Mouse (Mus musculus): ENCODE data around the gene Oas1c. TPM values are rescaled to one million over a fixed set of nuclear protein-coding genes. Genes with fewer than 3 reads are reported as not detected.

The Oas1c gene
- polyA plus RNA-seq, 1 experiment from 2014 or later, result 0.26 TPM

DNA sequence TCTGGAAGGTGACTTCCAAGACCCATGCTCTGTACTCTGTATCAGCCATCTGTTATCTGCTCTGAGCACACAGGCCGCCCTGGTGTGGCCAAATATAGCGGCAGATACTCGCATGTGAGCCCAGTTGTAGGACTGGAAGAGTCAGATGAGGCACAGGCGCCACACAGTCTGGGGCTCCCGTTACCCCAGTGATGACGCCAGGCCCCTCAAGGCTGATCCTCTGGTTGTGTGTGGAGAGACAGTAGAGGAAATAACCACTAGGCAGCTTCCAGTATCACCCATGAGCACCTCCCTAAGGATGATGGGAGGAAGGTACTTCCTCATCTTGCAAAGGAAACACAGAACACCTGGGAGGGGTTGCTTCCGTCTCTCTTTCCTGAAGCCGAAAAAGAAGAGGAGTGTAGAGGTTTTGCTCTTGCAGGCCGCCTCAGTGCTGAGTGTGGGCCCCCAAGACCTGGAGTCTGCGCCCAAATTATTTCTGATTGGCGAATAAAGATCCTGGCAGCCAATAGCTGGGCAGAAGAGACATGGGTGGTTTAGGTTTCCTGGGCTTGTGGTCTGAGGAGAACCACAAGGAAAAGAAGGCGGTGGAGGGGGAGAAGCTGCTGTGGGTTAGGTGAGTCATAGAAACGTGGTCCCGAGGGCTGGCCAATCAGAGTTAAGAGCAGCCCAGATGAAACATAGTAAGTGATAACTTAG, 36.9 kb downstream of the Oas1c start:
- no peak overlapping the region for H3K4me3 ChIP-seq (ENCODE audit: low read depth, low read length)
- no peaks in the 10 kb centered on the region for H3K9me3 ChIP-seq (ENCODE audit: control insufficient read depth, low read length)
- no peak overlapping the region for H3K27ac ChIP-seq (ENCODE audit: low read depth, low read length)
- no peaks in the 10 kb centered on the region for H3K27me3 ChIP-seq (ENCODE audit: control insufficient read depth, insufficient read depth, low read length)
- H3K4me2 ChIP-seq (replicated peaks; ENCODE audit: low read depth, low read length), result no peak overlapping the region
- H3K9ac ChIP-seq (ENCODE audit: low read depth, low read length), result no peak overlapping the region
- ATAC-seq (ENCODE audit: low FRiP score) (no peak), DNase-seq (ENCODE audit: low spot score) (no peak)
- 82% methylated on average over 14 of the region's 14 CpGs for WGBS
- no peaks in the 10 kb centered on the region for H3K36me3 ChIP-seq (ENCODE audit: control insufficient read depth, insufficient read depth, low read length)
- no peaks in the 10 kb centered on the region for H3K4me1 ChIP-seq (replicated peaks; ENCODE audit: control insufficient read depth, insufficient read depth, low read length)

DNA sequence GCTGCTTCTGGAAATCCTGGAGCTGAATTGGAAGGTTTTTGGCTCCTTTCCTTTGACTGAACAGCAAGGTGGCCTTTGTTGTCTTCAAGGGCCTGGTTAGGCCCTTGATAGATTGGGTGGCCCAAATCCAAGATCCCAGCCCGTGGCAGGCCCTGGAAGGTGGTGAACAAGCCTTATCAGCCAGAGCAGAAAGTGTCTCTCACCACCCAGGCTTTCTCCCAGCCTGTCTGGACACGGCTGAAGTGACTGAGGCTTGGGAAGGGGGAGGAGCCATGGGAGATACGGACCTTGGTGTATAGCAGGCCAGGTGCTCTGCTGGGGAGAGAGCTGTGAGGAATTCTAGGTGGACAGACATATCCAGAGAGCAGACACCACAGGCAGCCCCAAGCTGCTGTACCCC, 42.9 kb downstream of the Oas1c start:
- H3K4me3 ChIP-seq (ENCODE audit: low read depth, low read length), result no peak overlapping the region
- H3K9me3 ChIP-seq (ENCODE audit: control insufficient read depth, low read length), result no peaks in the 10 kb centered on the region
- no peak overlapping the region for H3K27ac ChIP-seq (ENCODE audit: low read depth, low read length)
- ATAC-seq (ENCODE audit: low FRiP score), result no peak
- no peak overlapping the region for H3K4me2 ChIP-seq (replicated peaks; ENCODE audit: low read depth, low read length)
- no peaks in the 10 kb centered on the region for H3K27me3 ChIP-seq (ENCODE audit: control insufficient read depth, insufficient read depth, low read length)
- DNase-seq (ENCODE audit: low spot score), result no peak
- H3K36me3 ChIP-seq (ENCODE audit: control insufficient read depth, insufficient read depth, low read length), result no peaks in the 10 kb centered on the region
- H3K9ac ChIP-seq (ENCODE audit: low read depth, low read length), result no peak overlapping the region
- WGBS, result 75% methylated on average over 3 of the region's 3 CpGs
- no peaks in the 10 kb centered on the region for H3K4me1 ChIP-seq (replicated peaks; ENCODE audit: control insufficient read depth, insufficient read depth, low read length)

DNA sequence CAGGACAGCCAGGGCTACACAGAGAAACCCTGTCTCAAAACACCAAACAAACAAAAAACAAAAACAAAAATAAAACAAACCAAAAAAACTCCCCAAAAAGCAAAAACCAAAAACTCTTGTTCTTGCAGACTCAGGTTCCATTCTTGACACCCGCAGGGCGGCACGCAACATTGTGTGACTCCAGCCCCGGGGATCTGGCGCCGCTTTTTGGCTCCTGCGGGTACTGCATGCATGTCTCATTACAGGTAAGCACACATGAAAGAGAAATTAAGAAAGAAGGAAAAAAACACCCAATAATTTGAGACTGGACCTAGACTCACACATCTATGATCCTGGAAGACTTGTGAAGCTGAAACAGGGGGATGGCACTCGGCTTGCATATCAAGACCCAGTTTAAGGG, 47.3 kb downstream of the Oas1c start:
- no peak for ATAC-seq (ENCODE audit: low FRiP score)
- Histone ChIP-seq H3K36me3 (ENCODE audit: control insufficient read depth, insufficient read depth, low read length) (no peaks in the 10 kb centered on the region), H3K4me1 (replicated peaks; ENCODE audit: control insufficient read depth, insufficient read depth, low read length) (no peaks in the 10 kb centered on the region), H3K27me3 (ENCODE audit: control insufficient read depth, insufficient read depth, low read length) (no peaks in the 10 kb centered on the region), H3K4me3 (ENCODE audit: low read depth, low read length) (no peak overlapping the region), H3K9ac (ENCODE audit: low read depth, low read length) (no peak overlapping the region), H3K27ac (ENCODE audit: low read depth, low read length) (no peak overlapping the region), H3K4me2 (replicated peaks; ENCODE audit: low read depth, low read length) (no peak overlapping the region), H3K9me3 (ENCODE audit: control insufficient read depth, low read length) (no peaks in the 10 kb centered on the region)
- 70% methylated on average over 8 of the region's 8 CpGs for WGBS
- no peak for DNase-seq (ENCODE audit: low spot score)

DNA sequence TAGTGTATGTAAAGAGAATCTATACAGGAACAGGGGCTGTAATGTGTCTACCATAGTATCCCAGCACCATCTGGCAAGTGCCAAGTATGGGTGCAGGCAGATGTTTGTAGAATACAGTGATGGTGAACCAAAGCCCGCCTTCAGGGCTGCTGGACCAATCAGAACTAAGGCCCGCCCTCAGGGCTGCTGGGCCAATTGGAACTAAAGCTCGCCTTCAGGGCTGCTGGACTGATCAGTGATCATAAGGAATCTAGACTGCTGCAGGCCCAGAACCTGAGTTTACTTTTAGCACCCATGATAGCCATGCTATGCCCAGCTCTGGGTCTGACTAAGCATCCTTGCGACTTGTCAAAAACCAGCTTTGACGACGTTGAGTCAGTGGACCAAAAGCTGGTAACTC, 50.4 kb downstream of the Oas1c start:
- no peaks in the 10 kb centered on the region for H3K4me1 ChIP-seq (replicated peaks; ENCODE audit: control insufficient read depth, insufficient read depth, low read length)
- DNase-seq (ENCODE audit: low spot score) (peak; percentile 49), ATAC-seq (ENCODE audit: low FRiP score) (no peak)
- no peak overlapping the region for H3K4me3 ChIP-seq (ENCODE audit: low read depth, low read length)
- H3K27me3 ChIP-seq (ENCODE audit: control insufficient read depth, insufficient read depth, low read length), result no peaks in the 10 kb centered on the region
- H3K9ac ChIP-seq (ENCODE audit: low read depth, low read length), result no peak overlapping the region
- no peak overlapping the region for H3K27ac ChIP-seq (ENCODE audit: low read depth, low read length)
- H3K9me3 ChIP-seq (ENCODE audit: control insufficient read depth, low read length), result no peaks in the 10 kb centered on the region
- H3K36me3 ChIP-seq (ENCODE audit: control insufficient read depth, insufficient read depth, low read length), result no peaks in the 10 kb centered on the region
- no peak overlapping the region for H3K4me2 ChIP-seq (replicated peaks; ENCODE audit: low read depth, low read length)
- 25% methylated on average over 6 of the region's 6 CpGs for WGBS

DNA sequence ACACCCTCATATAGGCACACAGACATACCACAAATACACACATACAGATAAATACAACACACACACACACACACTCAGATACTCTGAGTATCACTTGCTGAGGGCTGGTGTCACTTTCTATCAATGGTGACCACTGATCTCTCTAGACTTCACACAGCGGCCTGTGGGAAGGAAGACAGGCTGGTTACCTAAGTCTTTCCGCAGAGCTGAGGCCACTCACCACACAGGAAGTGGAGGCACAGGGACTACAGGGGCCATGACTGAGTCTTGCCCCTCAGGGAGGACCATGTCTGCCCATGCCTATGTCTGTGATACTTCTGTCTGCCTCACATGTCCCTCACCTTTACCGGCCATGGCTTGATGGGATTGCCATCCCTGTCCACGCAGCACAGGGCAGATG, 58.1 kb downstream of the Oas1c start:
- Histone ChIP-seq H3K4me3 (ENCODE audit: low read depth, low read length) (no peak overlapping the region), H3K9me3 (ENCODE audit: control insufficient read depth, low read length) (no peaks in the 10 kb centered on the region), H3K4me1 (replicated peaks; ENCODE audit: control insufficient read depth, insufficient read depth, low read length) (no peaks in the 10 kb centered on the region), H3K36me3 (ENCODE audit: control insufficient read depth, insufficient read depth, low read length) (no peaks in the 10 kb centered on the region), H3K4me2 (replicated peaks; ENCODE audit: low read depth, low read length) (no peak overlapping the region), H3K9ac (ENCODE audit: low read depth, low read length) (no peak overlapping the region), H3K27me3 (ENCODE audit: control insufficient read depth, insufficient read depth, low read length) (no peaks in the 10 kb centered on the region), H3K27ac (ENCODE audit: low read depth, low read length) (no peak overlapping the region)
- no peak for ATAC-seq (ENCODE audit: low FRiP score)
- no peak for DNase-seq (ENCODE audit: low spot score)
- WGBS, result 93% methylated on average over 4 of the region's 4 CpGs

DNA sequence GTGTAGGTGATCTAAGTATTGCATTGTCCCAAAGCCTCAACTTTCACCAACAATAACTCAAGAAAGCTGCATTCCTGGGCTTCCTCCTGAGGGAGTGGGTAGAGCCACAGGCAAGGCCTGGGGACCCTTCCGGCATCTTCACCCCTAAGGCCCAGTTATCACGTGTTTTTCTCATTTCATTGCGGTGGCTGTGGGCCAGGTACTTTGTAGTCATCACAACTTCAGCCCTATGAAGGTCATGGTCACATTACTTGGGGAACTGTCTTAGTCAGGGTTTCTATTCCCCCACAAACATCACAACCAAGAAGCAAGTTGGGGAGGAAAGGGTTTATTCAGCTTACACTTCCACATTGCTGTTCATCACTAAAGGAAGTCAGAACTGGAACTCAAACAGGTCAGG, 59.5 kb downstream of the Oas1c start:
- Histone ChIP-seq H3K27ac (ENCODE audit: low read depth, low read length) (no peak overlapping the region), H3K4me1 (replicated peaks; ENCODE audit: control insufficient read depth, insufficient read depth, low read length) (no peaks in the 10 kb centered on the region), H3K9me3 (ENCODE audit: control insufficient read depth, low read length) (no peaks in the 10 kb centered on the region), H3K36me3 (ENCODE audit: control insufficient read depth, insufficient read depth, low read length) (no peaks in the 10 kb centered on the region), H3K4me2 (replicated peaks; ENCODE audit: low read depth, low read length) (no peak overlapping the region), H3K4me3 (ENCODE audit: low read depth, low read length) (no peak overlapping the region), H3K9ac (ENCODE audit: low read depth, low read length) (no peak overlapping the region), H3K27me3 (ENCODE audit: control insufficient read depth, insufficient read depth, low read length) (no peaks in the 10 kb centered on the region)
- WGBS, result 84% methylated on average over 3 of the region's 3 CpGs
- ATAC-seq (ENCODE audit: low FRiP score) (no peak), DNase-seq (ENCODE audit: low spot score) (no peak)

DNA sequence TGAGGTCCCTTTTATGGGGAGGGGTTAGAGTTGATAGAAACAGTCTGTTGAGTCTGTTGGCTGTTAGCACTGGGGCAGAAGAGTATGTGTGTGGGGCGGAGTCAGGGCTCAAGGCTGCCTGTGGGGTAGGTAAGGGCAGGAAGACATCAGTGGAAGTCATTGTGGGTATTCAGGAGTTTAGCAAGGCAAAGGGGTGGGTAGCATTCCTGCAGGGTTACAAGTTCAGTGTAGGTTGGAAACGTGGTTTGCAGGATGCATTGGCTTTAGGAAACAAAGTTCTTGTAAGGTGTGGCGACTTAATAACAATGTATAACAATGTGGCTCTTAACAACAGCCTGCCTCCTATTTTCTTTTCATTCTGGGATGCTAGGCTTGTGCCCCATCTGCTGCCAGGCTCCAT, 61.1 kb downstream of the Oas1c start:
- no peaks in the 10 kb centered on the region for H3K4me1 ChIP-seq (replicated peaks; ENCODE audit: control insufficient read depth, insufficient read depth, low read length)
- no peaks in the 10 kb centered on the region for H3K36me3 ChIP-seq (ENCODE audit: control insufficient read depth, insufficient read depth, low read length)
- H3K9me3 ChIP-seq (ENCODE audit: control insufficient read depth, low read length), result no peaks in the 10 kb centered on the region
- no peak overlapping the region for H3K4me3 ChIP-seq (ENCODE audit: low read depth, low read length)
- H3K9ac ChIP-seq (ENCODE audit: low read depth, low read length), result no peak overlapping the region
- H3K4me2 ChIP-seq (replicated peaks; ENCODE audit: low read depth, low read length), result no peak overlapping the region
- no peaks in the 10 kb centered on the region for H3K27me3 ChIP-seq (ENCODE audit: control insufficient read depth, insufficient read depth, low read length)
- ATAC-seq (ENCODE audit: low FRiP score) (no peak), DNase-seq (ENCODE audit: low spot score) (no peak)
- H3K27ac ChIP-seq (ENCODE audit: low read depth, low read length), result no peak overlapping the region
- WGBS, result 86% methylated on average over 3 of the region's 3 CpGs

Other genes starting within 250 kb of the Oas1c start
- gene Tpcn1, start 223.8 kb downstream of the Oas1c start, polyA plus RNA-seq (2014; fragmentation: Nextera tagmentation; extraction: Ambion mirVana), result 12.5 and 15.6 TPM in 2 replicates
- 1.1 and 1.4 TPM in 2 replicates for gene Iqcd, start 223.5 kb downstream of the Oas1c start, polyA plus RNA-seq (2014; fragmentation: Nextera tagmentation; extraction: Ambion mirVana)
- gene Rita1, start 199.9 kb downstream of the Oas1c start, polyA plus RNA-seq (2014; fragmentation: Nextera tagmentation; extraction: Ambion mirVana), result 9.3 and 10.5 TPM in 2 replicates
- 25.9 and 32.4 TPM in 2 replicates for gene Ddx54, start 199.8 kb downstream of the Oas1c start, polyA plus RNA-seq (2014; fragmentation: Nextera tagmentation; extraction: Ambion mirVana)
- 0.54 and 0.82 TPM in 2 replicates for gene Cfap73, start 178.3 kb downstream of the Oas1c start, polyA plus RNA-seq (2014; fragmentation: Nextera tagmentation; extraction: Ambion mirVana)
- not detected in 2 replicates for gene Rasal1, start 163.7 kb downstream of the Oas1c start, polyA plus RNA-seq (2014; fragmentation: Nextera tagmentation; extraction: Ambion mirVana)
- 4.6 and 5.0 TPM in 2 replicates for gene Dtx1, start 100.6 kb downstream of the Oas1c start, polyA plus RNA-seq (2014; fragmentation: Nextera tagmentation; extraction: Ambion mirVana)
- 0.13 TPM in 1 of 2 replicates, not detected in the other for gene Oas2, start 62.7 kb downstream of the Oas1c start, polyA plus RNA-seq (2014; fragmentation: Nextera tagmentation; extraction: Ambion mirVana)
- gene Oas3, start 34.9 kb downstream of the Oas1c start, polyA plus RNA-seq (2014; fragmentation: Nextera tagmentation; extraction: Ambion mirVana), result 0.15 and 0.21 TPM in 2 replicates
- gene Oas1e, start 17.0 kb downstream of the Oas1c start, polyA plus RNA-seq (2014; fragmentation: Nextera tagmentation; extraction: Ambion mirVana), result 0.13 and 0.29 TPM in 2 replicates
- gene Oas1f, start 34.9 kb upstream of the Oas1c start, polyA plus RNA-seq (2014; fragmentation: Nextera tagmentation; extraction: Ambion mirVana), result not detected in 2 replicates
- not detected in 2 replicates for gene Oas1h, start 48.9 kb upstream of the Oas1c start, polyA plus RNA-seq (2014; fragmentation: Nextera tagmentation; extraction: Ambion mirVana)
- 0.15 TPM in 1 of 2 replicates, not detected in the other for gene Oas1g, start 75.1 kb upstream of the Oas1c start, polyA plus RNA-seq (2014; fragmentation: Nextera tagmentation; extraction: Ambion mirVana)
- gene Oas1a, start 95.0 kb upstream of the Oas1c start, polyA plus RNA-seq (2014; fragmentation: Nextera tagmentation; extraction: Ambion mirVana), result 1.0 TPM in 2 replicates
- gene Oas1d, start 102.0 kb upstream of the Oas1c start, polyA plus RNA-seq (2014; fragmentation: Nextera tagmentation; extraction: Ambion mirVana), result not detected in 2 replicates
- 2.1 and 2.6 TPM in 2 replicates for gene Rph3a, start 197.6 kb upstream of the Oas1c start, polyA plus RNA-seq (2014; fragmentation: Nextera tagmentation; extraction: Ambion mirVana)